Mouse (Mus musculus) liver, embryonic 11.5 days (tissue): ENCODE data around the gene Celsr1. TPM values are rescaled to one million over a fixed set of nuclear protein-coding genes. Genes with fewer than 3 reads are reported as not detected.

Source experiments
- ATAC-seq: fragments of 200-750 bp; cut with Nextera tagmentation; replicated peaks from 2 replicates; pipeline ENCODE4 v1.8.0; 2017; ENCODE audit warnings: moderate number of reproducible peaks, mild to moderate bottlenecking, moderate TSS enrichment, moderate library complexity; ENCODE audit not compliant: low FRiP score
- DNase-seq: peaks from one replicate; pipeline ENCODE4 v3.0.0-alpha.2; 2017; ENCODE audit warnings: low spot score
- H3K27ac ChIP-seq: fragments of 300-500 bp; sonication (generic); 2 replicates; pipeline ENCODE4 v1.5.1; 2014; ENCODE audit warnings: mild to moderate bottlenecking, low read depth, low read length, control low read depth
- H3K27me3 ChIP-seq: fragments of 300-500 bp; sonication (generic); replicated peaks from 2 replicates; pipeline ENCODE4 v1.6.1; 2014; ENCODE audit warnings: low read length, mixed read lengths; ENCODE audit not compliant: control insufficient read depth, insufficient read depth
- H3K36me3 ChIP-seq: fragments of 300-500 bp; sonication (generic); 2 replicates; pipeline ENCODE4 v1.6.1; 2014; ENCODE audit warnings: mild to moderate bottlenecking, low read length, moderate library complexity, mixed read lengths; ENCODE audit not compliant: control insufficient read depth, insufficient read depth
- H3K4me1 ChIP-seq: fragments of 300-500 bp; sonication (generic); replicated peaks from 2 replicates; pipeline ENCODE4 v1.6.1; 2014; ENCODE audit warnings: low read length, mixed read lengths; ENCODE audit not compliant: control insufficient read depth, insufficient read depth
- H3K4me2 ChIP-seq: fragments of 300-500 bp; sonication (generic); 2 replicates; pipeline ENCODE4 v1.6.1; 2014; ENCODE audit warnings: mild to moderate bottlenecking, control low read depth, moderate library complexity
- H3K4me3 ChIP-seq: fragments of 300-500 bp; sonication (generic); 2 replicates; pipeline ENCODE4 v1.5.1; 2014; ENCODE audit warnings: low read depth, low read length, control low read depth
- H3K9ac ChIP-seq: fragments of 300-500 bp; sonication (generic); 2 replicates; pipeline ENCODE4 v1.6.1; 2014; ENCODE audit warnings: low read depth, low read length, control low read depth
- H3K9me3 ChIP-seq: fragments of 300-500 bp; sonication (generic); 2 replicates; pipeline ENCODE4 v1.6.1; 2016; ENCODE audit warnings: low read length, inconsistent platforms, mixed read lengths; ENCODE audit not compliant: control insufficient read depth
- WGBS: fragments of 180-500 bp; shearing (Covaris S2); extraction: QIAGEN DNeasy Blood & Tissue Kit; methylation state at CpG from one replicate; pipeline ENCODE4 v1.1.7; 2014; 5-methylcytosine and 5-hydroxymethylcytosine counted together
- polyA plus RNA-seq: library from polyadenylated mRNA; unstranded; fragments of >200 nt; fragmentation: Nextera tagmentation; extraction: Ambion mirVana; gene quantifications from 2 replicates; pipeline ENCODE4 v1.2.1, GENCODE M21; 2014

Gene Celsr1
- 0.53 and 1.4 TPM in 2 replicates for polyA plus RNA-seq

DNA sequence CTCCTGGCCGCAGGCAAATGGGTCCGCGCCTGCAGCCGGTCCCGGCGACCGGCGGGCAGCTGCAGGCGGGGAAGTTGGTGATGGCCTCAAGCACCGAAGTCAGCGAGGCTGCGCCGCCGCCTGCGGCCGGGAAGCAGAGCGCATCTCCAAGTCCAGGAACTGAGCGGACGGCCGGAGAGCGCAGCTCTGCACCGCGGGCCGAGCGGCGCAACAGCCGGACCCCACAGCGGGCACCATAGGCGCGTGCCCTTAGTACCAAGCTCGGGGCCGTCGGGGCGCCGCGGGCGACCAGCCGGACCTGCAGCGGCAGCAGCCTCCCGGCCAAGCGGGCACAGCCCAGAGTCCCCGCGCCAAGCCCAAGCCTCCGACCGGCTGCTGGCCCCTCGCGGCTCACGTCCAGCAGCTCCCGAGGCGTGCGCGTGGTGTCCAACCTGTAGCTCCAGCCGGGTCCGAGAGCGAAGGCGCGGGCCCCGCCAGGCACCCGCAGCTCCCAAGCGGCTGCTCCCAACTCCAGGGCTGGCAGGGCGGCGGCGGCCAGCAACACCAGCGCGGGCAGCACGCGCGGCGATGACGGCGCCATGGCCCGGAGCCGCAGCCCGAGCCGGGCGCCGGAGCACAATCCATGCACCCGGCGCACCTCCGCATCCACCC is at the start of gene Celsr1:
TSS of gene Celsr1 (minus strand) at position 587 of the 651 bp plus-strand sequence.
- Histone ChIP-seq H3K36me3 (peaks cover 2% of the 10 kb centered on the region; the same call in 1 of the 2 replicates), H3K4me3 (peak within 1 kb of the TSS; percentile 54), H3K27me3 (peaks cover 72% of the 10 kb centered on the region), H3K27ac (no peak within 1 kb of the TSS), H3K4me1 (peaks cover 11% of the 10 kb centered on the region), H3K9me3 (peaks cover 3% of the 10 kb centered on the region), H3K4me2 (peak within 1 kb of the TSS; percentile 80), H3K9ac (no peak within 1 kb of the TSS)
- WGBS: 2% methylated on average over 79 of the region's 80 CpGs
- ATAC-seq (no peak), DNase-seq (no peak)

GRCm38 (mm10) chr15:86083261-86083741 is 49.7 kb upstream of the Celsr1 start:
- H3K4me2 ChIP-seq: no peak overlapping the region
- ATAC-seq (no peak), DNase-seq (no peak)
- H3K4me1 ChIP-seq: peaks cover 46% of the 10 kb centered on the region
- no peak overlapping the region; the same call in 1 of the 2 replicates for H3K27ac ChIP-seq
- no peak overlapping the region; the same call in 1 of the 2 replicates for H3K9ac ChIP-seq
- no peaks in the 10 kb centered on the region for H3K9me3 ChIP-seq
- H3K27me3 ChIP-seq: no peaks in the 10 kb centered on the region
- H3K36me3 ChIP-seq: no peaks in the 10 kb centered on the region
- whole genome bisulfite sequencing: 24% methylated on average over 6 of the region's 6 CpGs
- no peak overlapping the region for H3K4me3 ChIP-seq

- Histone ChIP-seq H3K4me2 (no peak overlapping the region), H3K4me1 (peaks cover 49% of the 10 kb centered on the region), H3K27me3 (no peaks in the 10 kb centered on the region), H3K36me3 (no peaks in the 10 kb centered on the region), H3K27ac (no peak overlapping the region), H3K9ac (no peak overlapping the region), H3K9me3 (no peaks in the 10 kb centered on the region), H3K4me3 (no peak overlapping the region)
- WGBS: 85% methylated on average over 11 of the region's 11 CpGs
- no peak for ATAC-seq
- no peak for DNase-seq
These were observed 49.0 kb upstream of the Celsr1 start for GRCm38 (mm10) chr15:86082551-86082961.

- Histone ChIP-seq H3K9ac (no peak overlapping the region), H3K27ac (no peak overlapping the region), H3K4me2 (no peak overlapping the region), H3K4me1 (peaks cover 45% of the 10 kb centered on the region), H3K9me3 (no peaks in the 10 kb centered on the region), H3K4me3 (no peak overlapping the region), H3K27me3 (no peaks in the 10 kb centered on the region), H3K36me3 (no peaks in the 10 kb centered on the region)
- DNase-seq: no peak
- no peak for ATAC-seq
- WGBS: 82% methylated on average over 12 of the region's 12 CpGs
These were observed 48.1 kb upstream of the Celsr1 start for GRCm38 (mm10) chr15:86081654-86082053.

DNA sequence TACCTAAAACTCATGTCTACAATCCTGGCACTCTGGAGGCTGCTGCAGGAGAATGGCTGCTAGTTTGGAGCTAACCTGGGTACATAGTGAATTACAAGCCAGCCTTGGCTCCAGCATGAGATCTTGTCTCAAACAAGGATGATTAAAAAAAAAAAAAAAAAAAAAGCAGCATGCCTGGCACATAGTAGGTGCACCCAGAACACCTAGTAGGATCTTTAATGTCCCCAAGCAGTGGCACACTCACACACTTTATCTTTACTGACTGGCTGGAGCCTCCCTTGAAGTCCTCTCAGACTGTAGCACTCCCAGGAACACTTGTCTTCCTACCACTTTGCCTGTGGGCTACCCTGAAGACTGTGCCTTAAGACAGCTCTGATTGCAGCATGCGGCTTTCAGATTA is 46.8 kb upstream of the Celsr1 start:
- Histone ChIP-seq H3K27ac (no peak overlapping the region), H3K27me3 (no peaks in the 10 kb centered on the region), H3K9me3 (no peaks in the 10 kb centered on the region), H3K9ac (no peak overlapping the region), H3K4me3 (no peak overlapping the region), H3K36me3 (no peaks in the 10 kb centered on the region), H3K4me2 (no peak overlapping the region), H3K4me1 (peaks cover 34% of the 10 kb centered on the region)
- 97% methylated on average over 1 of the region's 1 CpGs for WGBS
- no peak for DNase-seq
- ATAC-seq: no peak

DNA sequence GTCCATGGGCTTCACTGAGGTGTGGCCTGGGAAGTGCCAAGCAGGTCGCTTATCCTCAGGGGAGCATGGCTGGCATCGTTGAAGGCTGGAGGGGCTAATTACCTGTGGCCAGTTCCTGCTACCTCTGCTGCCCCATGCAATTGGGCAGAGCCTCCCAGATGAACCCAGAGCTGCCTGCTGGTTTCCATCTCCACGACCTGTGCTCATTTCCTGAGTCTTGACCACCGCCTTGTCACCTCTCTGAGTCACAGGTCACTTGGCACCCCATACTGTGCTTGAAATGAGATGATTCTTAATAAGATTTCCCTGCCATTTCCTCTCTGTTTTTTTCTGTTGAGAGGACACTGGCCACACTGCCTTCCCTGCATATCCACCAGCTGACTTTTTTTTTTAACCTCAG is 46.3 kb upstream of the Celsr1 start:
- no peak overlapping the region for H3K9ac ChIP-seq
- DNase-seq (no peak), ATAC-seq (no peak)
- H3K4me1 ChIP-seq: peaks cover 29% of the 10 kb centered on the region
- no peaks in the 10 kb centered on the region for H3K36me3 ChIP-seq
- WGBS: 71% methylated on average over 4 of the region's 4 CpGs
- no peaks in the 10 kb centered on the region for H3K27me3 ChIP-seq
- H3K27ac ChIP-seq: no peak overlapping the region
- no peaks in the 10 kb centered on the region for H3K9me3 ChIP-seq
- H3K4me2 ChIP-seq: no peak overlapping the region
- H3K4me3 ChIP-seq: no peak overlapping the region

DNA sequence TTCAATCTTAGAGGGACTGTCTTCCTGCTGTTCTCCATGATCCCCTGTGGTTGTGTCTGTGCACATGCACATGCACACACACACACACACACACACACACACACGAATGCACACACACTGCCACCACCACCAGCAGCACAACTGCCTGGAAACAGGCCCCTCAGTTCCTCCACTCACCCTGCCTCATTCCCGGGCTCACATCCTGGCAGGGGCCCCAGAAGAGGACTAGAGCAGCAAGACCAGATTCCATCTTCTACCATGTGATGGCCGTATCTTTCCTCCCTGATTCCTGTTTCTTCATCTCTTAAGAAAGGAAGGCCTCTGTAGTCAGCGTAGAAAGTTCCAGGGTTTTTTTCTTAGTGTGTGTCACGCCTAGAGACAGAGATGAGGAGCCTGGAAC is 45.9 kb upstream of the Celsr1 start:
- no peak overlapping the region for H3K9ac ChIP-seq
- no peaks in the 10 kb centered on the region for H3K36me3 ChIP-seq
- no peak for DNase-seq
- no peak overlapping the region for H3K4me3 ChIP-seq
- 74% methylated on average over 5 of the region's 5 CpGs for WGBS
- no peak overlapping the region for H3K27ac ChIP-seq
- no peaks in the 10 kb centered on the region for H3K27me3 ChIP-seq
- H3K4me2 ChIP-seq: no peak overlapping the region
- no peak for ATAC-seq
- peaks cover 29% of the 10 kb centered on the region for H3K4me1 ChIP-seq
- H3K9me3 ChIP-seq: no peaks in the 10 kb centered on the region

- Histone ChIP-seq H3K27ac (peak overlapping the region; percentile 32; the same call in 1 of the 2 replicates), H3K4me1 (peaks cover 26% of the 10 kb centered on the region)
These were observed 45.1 kb upstream of the Celsr1 start for GRCm38 (mm10) chr15:86078481-86079216.

More at GRCm38 (mm10) chr15:86078481-86079216, 45.1 kb upstream of the Celsr1 start:
- no peaks in the 10 kb centered on the region for H3K9me3 ChIP-seq
- H3K27me3 ChIP-seq: no peaks in the 10 kb centered on the region
- no peak overlapping the region for H3K9ac ChIP-seq
- H3K36me3 ChIP-seq: no peaks in the 10 kb centered on the region
- H3K4me2 ChIP-seq: no peak overlapping the region
- DNase-seq: no peak
- no peak for ATAC-seq
- WGBS: 62% methylated on average over 18 of the region's 18 CpGs
- no peak overlapping the region for H3K4me3 ChIP-seq
